Mouse (Mus musculus): Measurements from ENCODE around the gene Ppfibp2.

The Ppfibp2 gene

GRCm38 (mm10) chr7:107664063-107665056, 69.4 kb downstream of the Ppfibp2 start:
- DNase-seq (ENCODE audit: low spot score), result peak; percentile 47

GRCm38 (mm10) chr7:107665221-107665585, 70.2 kb downstream of the Ppfibp2 start:
- DNase-seq (ENCODE audit: low spot score), result peak; percentile 68

- DNase-seq (ENCODE audit: low spot score), result peak; percentile 70
Observed at GRCm38 (mm10) chr7:107665586-107666261, 70.7 kb downstream of the Ppfibp2 start.

- peak; percentile 14 for DNase-seq (ENCODE audit: low spot score)
Observed at GRCm38 (mm10) chr7:107666262-107666902, 71.4 kb downstream of the Ppfibp2 start.

- no peak for DNase-seq (ENCODE audit: low spot score)
Observed at GRCm38 (mm10) chr7:107668514-107668913, 73.5 kb downstream of the Ppfibp2 start.

GRCm38 (mm10) chr7:107675224-107675623, 80.2 kb downstream of the Ppfibp2 start:
- no peak for DNase-seq (ENCODE audit: low spot score)

- no peak for DNase-seq (ENCODE audit: low spot score)
Observed at GRCm38 (mm10) chr7:107680151-107680852, 85.3 kb downstream of the Ppfibp2 start.

GRCm38 (mm10) chr7:107681306-107681705, 86.3 kb downstream of the Ppfibp2 start:
- DNase-seq (ENCODE audit: low spot score), result no peak

- no peak for DNase-seq (ENCODE audit: low spot score)
Observed at GRCm38 (mm10) chr7:107683162-107683561, 88.2 kb downstream of the Ppfibp2 start.

GRCm38 (mm10) chr7:107683622-107684021, 88.6 kb downstream of the Ppfibp2 start:
- no peak for DNase-seq (ENCODE audit: low spot score)

- no peak for DNase-seq (ENCODE audit: low spot score)
Observed at GRCm38 (mm10) chr7:107685238-107685954, 90.4 kb downstream of the Ppfibp2 start.

- no peak for DNase-seq (ENCODE audit: low spot score)
Observed at GRCm38 (mm10) chr7:107685955-107686285, 90.9 kb downstream of the Ppfibp2 start.

- DNase-seq (ENCODE audit: low spot score), result no peak
Observed at GRCm38 (mm10) chr7:107687412-107687811, 92.4 kb downstream of the Ppfibp2 start.

- no peak for DNase-seq (ENCODE audit: low spot score)
Observed at GRCm38 (mm10) chr7:107688040-107688439, 93.0 kb downstream of the Ppfibp2 start.

GRCm38 (mm10) chr7:107690426-107691221, 95.6 kb downstream of the Ppfibp2 start:
- peak; percentile 87 for DNase-seq (ENCODE audit: low spot score)

GRCm38 (mm10) chr7:107691493-107691892, 96.5 kb downstream of the Ppfibp2 start:
- DNase-seq (ENCODE audit: low spot score), result peak; percentile 41

- no peak for DNase-seq (ENCODE audit: low spot score)
Observed at GRCm38 (mm10) chr7:107694254-107694947, 99.4 kb downstream of the Ppfibp2 start.

- DNase-seq (ENCODE audit: low spot score), result no peak
Observed at GRCm38 (mm10) chr7:107697066-107697465, 102.1 kb downstream of the Ppfibp2 start.

- no peak for DNase-seq (ENCODE audit: low spot score)
Observed at GRCm38 (mm10) chr7:107699926-107700325, 104.9 kb downstream of the Ppfibp2 start.

GRCm38 (mm10) chr7:107700646-107701045, 105.6 kb downstream of the Ppfibp2 start:
- no peak for DNase-seq (ENCODE audit: low spot score)
